Mouse (Mus musculus) myocyte (in vitro differentiated cells): Measurements from ENCODE around the gene Pmvk.

Source experiments
- CEBPB ChIP-seq: IDR thresholded peaks from 2 replicates; pipeline ENCODE4 v1.6.1; 2011; ENCODE audit warnings: mild to moderate bottlenecking, moderate library complexity; ENCODE audit not compliant: poor library complexity, insufficient read depth, severe bottlenecking
- E2F4 ChIP-seq: IDR thresholded peaks from one replicate; pipeline ENCODE4 v1.6.1; 2011; ENCODE audit warnings: mild to moderate bottlenecking, control low read depth, moderate library complexity; ENCODE audit not compliant: insufficient read depth
- MAX ChIP-seq: IDR thresholded peaks from one replicate; pipeline ENCODE4 v1.6.1; 2011; ENCODE audit warnings: low read depth, mild to moderate bottlenecking, control low read depth
- MYOG ChIP-seq, 3 experiments: IDR thresholded peaks; one replicate each; pipeline ENCODE4 v1.6.1; 2011; ENCODE audit warnings: control low read depth in 2 of 3, low read depth in 2 of 3, mild to moderate bottlenecking in 2 of 3; ENCODE audit not compliant: insufficient read length in 2 of 3, control insufficient read depth in 1 of 3, insufficient read depth in 1 of 3
- POLR2A ChIP-seq: IDR thresholded peaks from one replicate; pipeline ENCODE4 v1.6.1; 2011; ENCODE audit warnings: low read depth, mild to moderate bottlenecking, control low read depth, moderate library complexity; ENCODE audit not compliant: insufficient read length
- TCF12 ChIP-seq: IDR thresholded peaks from one replicate; pipeline ENCODE4 v1.6.1; 2011; ENCODE audit warnings: mild to moderate bottlenecking, control low read depth; ENCODE audit not compliant: poor library complexity, insufficient read depth, severe bottlenecking
- TCF3 ChIP-seq: IDR thresholded peaks from one replicate; pipeline ENCODE4 v1.6.1; 2011; ENCODE audit warnings: low read depth, control low read depth; ENCODE audit not compliant: insufficient read length
- USF1 ChIP-seq: IDR thresholded peaks from one replicate; pipeline ENCODE4 v1.6.1; 2011; ENCODE audit warnings: low read depth, mild to moderate bottlenecking, control low read depth, moderate library complexity

DNA sequence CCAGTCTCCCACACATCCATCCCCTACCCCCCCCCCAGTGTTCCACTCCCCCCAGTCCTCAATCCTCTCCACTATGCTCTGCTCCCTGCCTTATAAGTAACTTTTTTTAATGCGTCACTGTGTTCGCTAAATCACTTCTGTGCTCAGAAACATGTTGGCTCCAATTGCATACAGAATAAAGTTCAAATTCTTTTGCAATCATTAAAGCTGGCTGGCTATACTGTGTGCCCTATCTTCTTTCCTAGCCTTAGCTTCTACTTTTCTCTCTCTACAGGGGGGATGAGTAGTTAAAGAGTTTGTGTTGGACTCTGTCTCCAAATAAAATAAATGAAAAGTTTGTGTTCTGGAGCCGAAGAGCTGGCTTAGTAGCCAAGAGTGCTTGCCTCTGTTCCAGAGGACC lies 44.6 kb upstream of the Pmvk start:
- TF ChIP-seq TCF3 (no peak), POLR2A (no peak), MAX (no peak), CEBPB (no peak), E2F4 (no peak), USF1 (no peak), MYOG (IDR thresholded peaks at IDR 0.05; ENCODE audit: control insufficient read depth in 1 of 3, insufficient read depth in 1 of 3, insufficient read length in 2 of 3, low read depth in 2 of 3) (no peak), TCF12 (no peak)
